Mouse (Mus musculus): ENCODE results near the gene Hist1h1t. TPM values are rescaled to one million over a fixed set of nuclear protein-coding genes. Genes with fewer than 3 reads are reported as not detected.

The Hist1h1t gene
- polyA plus RNA-seq, 2 experiments: 0.13 TPM; not detected in 1

- no peak for ATAC-seq (ENCODE audit: insufficient read depth)
- no peaks in the 10 kb centered on the region for H3K9me3 ChIP-seq (ENCODE audit: control insufficient read depth, low read length)
- TF ChIP-seq EP300 (IDR thresholded peaks at IDR 0.05; ENCODE audit: low read depth) (no peak), CTCF (IDR thresholded peaks at IDR 0.05; ENCODE audit: low read depth) (no peak)
- H3K9ac ChIP-seq (replicated peaks): peak overlapping the region; percentile 52
- H3K4me3 ChIP-seq (ENCODE audit: insufficient read depth in 1 of 2, low read depth in 2 of 2, low read length in 2 of 2): peak overlapping the region in 1 of 2 experiments; percentile 28; a peak in 3 of 4 replicates
- no peaks in the 10 kb centered on the region for H3K27me3 ChIP-seq (ENCODE audit: control insufficient read depth, insufficient read depth, low read length)
- H3K36me3 ChIP-seq (replicated peaks; ENCODE audit: control insufficient read depth, insufficient read depth, low read depth): no peaks in the 10 kb centered on the region
- H3K27ac ChIP-seq: peak overlapping the region; percentile 85
- peak overlapping the region; percentile 47 for H3K4me2 ChIP-seq (ENCODE audit: low read depth)
- 87% methylated on average over 5 of the region's 5 CpGs for WGBS (ENCODE audit: insufficient replicate concordance)
- no peak for DNase-seq (ENCODE audit: low read depth in 3 of 3, low spot score in 3 of 3)
- peaks cover 15 to 27% of the 10 kb centered on the region in 2 experiments for H3K4me1 ChIP-seq (replicated peaks; ENCODE audit: control insufficient read depth in 2 of 2, insufficient read depth in 2 of 2, low read length in 1 of 2)
These were observed 47.6 kb downstream of the Hist1h1t start for GRCm38 (mm10) chr13:23743215-23743614.

GRCm38 (mm10) chr13:23743963-23744362 lies 48.3 kb downstream of the Hist1h1t start:
- peak overlapping the region; percentile 89 for H3K4me2 ChIP-seq (ENCODE audit: low read depth)
- H3K27me3 ChIP-seq (ENCODE audit: control insufficient read depth, insufficient read depth, low read length): no peaks in the 10 kb centered on the region
- peak overlapping the region; percentile 100 for H3K27ac ChIP-seq
- no peak for ATAC-seq (ENCODE audit: insufficient read depth)
- TF ChIP-seq CTCF (IDR thresholded peaks at IDR 0.05; ENCODE audit: low read depth): no peak
- TF ChIP-seq EP300 (IDR thresholded peaks at IDR 0.05; ENCODE audit: low read depth): 0 out of 2 replicates have a peak, but pooled peaks have one; percentile 4
- no peaks in the 10 kb centered on the region for H3K36me3 ChIP-seq (replicated peaks; ENCODE audit: control insufficient read depth, insufficient read depth, low read depth)
- WGBS (ENCODE audit: insufficient replicate concordance): 47% methylated on average over 4 of the region's 4 CpGs
- H3K4me1 ChIP-seq (replicated peaks; ENCODE audit: control insufficient read depth in 2 of 2, insufficient read depth in 2 of 2, low read length in 1 of 2): peaks cover 20 to 30% of the 10 kb centered on the region in 2 experiments
- peak overlapping the region; percentile 61 to 62 for H3K4me3 ChIP-seq (ENCODE audit: insufficient read depth in 1 of 2, low read depth in 2 of 2, low read length in 2 of 2)
- H3K9me3 ChIP-seq (ENCODE audit: control insufficient read depth, low read length): no peaks in the 10 kb centered on the region
- DNase-seq (ENCODE audit: low read depth in 3 of 3, low spot score in 3 of 3): no peak
- peak overlapping the region; percentile 95 for H3K9ac ChIP-seq (replicated peaks)

GRCm38 (mm10) chr13:23744421-23745380 lies 49.1 kb downstream of the Hist1h1t start:
- Histone ChIP-seq H3K27me3 (ENCODE audit: control insufficient read depth, insufficient read depth, low read length) (no peaks in the 10 kb centered on the region), H3K9ac (replicated peaks) (peak overlapping the region; percentile 95), H3K4me2 (ENCODE audit: low read depth) (peak overlapping the region; percentile 89), H3K9me3 (ENCODE audit: control insufficient read depth, low read length) (no peaks in the 10 kb centered on the region), H3K4me1 (replicated peaks; ENCODE audit: control insufficient read depth in 2 of 2, insufficient read depth in 2 of 2, low read length in 1 of 2) (peaks cover 22 to 32% of the 10 kb centered on the region in 2 experiments), H3K4me3 (ENCODE audit: insufficient read depth in 1 of 2, low read depth in 2 of 2, low read length in 2 of 2) (peak overlapping the region; percentile 61 to 67), H3K27ac (peak overlapping the region; percentile 100), H3K36me3 (replicated peaks; ENCODE audit: control insufficient read depth, insufficient read depth, low read depth) (no peaks in the 10 kb centered on the region)
- DNase-seq (ENCODE audit: low read depth in 3 of 3, low spot score in 3 of 3) (peak in 1 of 3 experiments; percentile 68), ATAC-seq (ENCODE audit: insufficient read depth) (no peak)
- TF ChIP-seq EP300 (IDR thresholded peaks at IDR 0.05; ENCODE audit: low read depth) (no peak), CTCF (IDR thresholded peaks at IDR 0.05; ENCODE audit: low read depth) (no peak)
- WGBS (ENCODE audit: insufficient replicate concordance): under 1% methylated on average over 13 of the region's 36 CpGs

GRCm38 (mm10) chr13:23745381-23746161 lies 50.0 kb downstream of the Hist1h1t start, which contains the start of gene Hist1h3c:
Gene Hist1h3c (minus strand): TSS chr13:23745602.
- Histone ChIP-seq H3K4me1 (replicated peaks; ENCODE audit: control insufficient read depth in 2 of 2, insufficient read depth in 2 of 2, low read length in 1 of 2) (peaks cover 30 to 37% of the 10 kb centered on the region in 2 experiments), H3K9me3 (ENCODE audit: control insufficient read depth, low read length) (no peaks in the 10 kb centered on the region), H3K27ac (peak within 1 kb of the TSS; percentile 100), H3K27me3 (ENCODE audit: control insufficient read depth, insufficient read depth, low read length) (no peaks in the 10 kb centered on the region), H3K9ac (replicated peaks) (peak within 1 kb of the TSS; percentile 98), H3K4me2 (ENCODE audit: low read depth) (peak within 1 kb of the TSS; percentile 89), H3K4me3 (ENCODE audit: insufficient read depth in 1 of 2, low read depth in 2 of 2, low read length in 2 of 2) (peak within 1 kb of the TSS; percentile 61 to 67), H3K36me3 (replicated peaks; ENCODE audit: control insufficient read depth, insufficient read depth, low read depth) (no peaks in the 10 kb centered on the region)
- DNase-seq (ENCODE audit: low read depth in 3 of 3, low spot score in 3 of 3) (peak; percentile 94 to 96 (median 95)), ATAC-seq (ENCODE audit: insufficient read depth) (peak; percentile 58)
- WGBS (ENCODE audit: insufficient replicate concordance): 1% methylated on average over 24 of the region's 28 CpGs
- TF ChIP-seq CTCF (IDR thresholded peaks at IDR 0.05; ENCODE audit: low read depth): no peak
- TF ChIP-seq EP300 (IDR thresholded peaks at IDR 0.05; ENCODE audit: low read depth): peak; percentile 77

Small RNAs within 50 kb of the gene (microRNA-seq; reads per million reads assigned to microRNA genes)
- gene Gm44314: not detected
- gene Gm44350: not detected

Other genes starting within 250 kb of the Hist1h1t start
Only the 30 nearest of the 38 such genes appear.
- 48.1 and 52.5 TPM in 2 replicates for gene Hist1h3g, start 160.4 kb upstream of the Hist1h1t start, polyA plus RNA-seq (2012; rRNA removed)
- gene Hist1h3g, start 160.4 kb upstream of the Hist1h1t start, polyA plus RNA-seq (2014; fragmentation: Nextera tagmentation; extraction: Ambion mirVana): 8.6 and 9.6 TPM in 2 replicates
- 6.7 and 8.7 TPM in 2 replicates for gene Hist1h2bh, start 152.4 kb upstream of the Hist1h1t start, polyA plus RNA-seq (2012; rRNA removed)
- gene Hist1h2bh, start 152.4 kb upstream of the Hist1h1t start, polyA plus RNA-seq (2014; fragmentation: Nextera tagmentation; extraction: Ambion mirVana): 1.2 and 1.4 TPM in 2 replicates
- gene Hist1h3f, start 151.8 kb upstream of the Hist1h1t start, polyA plus RNA-seq (2012; rRNA removed): 5.1 and 13.6 TPM in 2 replicates
- 1.00 and 1.1 TPM in 2 replicates for gene Hist1h3f, start 151.8 kb upstream of the Hist1h1t start, polyA plus RNA-seq (2014; fragmentation: Nextera tagmentation; extraction: Ambion mirVana)
- gene Hist1h4f, start 144.2 kb upstream of the Hist1h1t start, polyA plus RNA-seq (2012; rRNA removed): 4.9 and 17.8 TPM in 2 replicates
- 0.75 and 1.6 TPM in 2 replicates for gene Hist1h4f, start 144.2 kb upstream of the Hist1h1t start, polyA plus RNA-seq (2014; fragmentation: Nextera tagmentation; extraction: Ambion mirVana)
- 0.54 and 0.70 TPM in 2 replicates for gene Hist1h1d, start 142.6 kb upstream of the Hist1h1t start, polyA plus RNA-seq (2012; rRNA removed)
- 1.2 and 1.6 TPM in 2 replicates for gene Hist1h1d, start 142.6 kb upstream of the Hist1h1t start, polyA plus RNA-seq (2014; fragmentation: Nextera tagmentation; extraction: Ambion mirVana)
- gene Hist1h3e, start 133.4 kb upstream of the Hist1h1t start, polyA plus RNA-seq (2012; rRNA removed): 25.4 and 53.3 TPM in 2 replicates
- gene Hist1h3e, start 133.4 kb upstream of the Hist1h1t start, polyA plus RNA-seq (2014; fragmentation: Nextera tagmentation; extraction: Ambion mirVana): 3.9 and 5.1 TPM in 2 replicates
- gene Hist1h2ae, start 124.6 kb upstream of the Hist1h1t start, polyA plus RNA-seq (2012; rRNA removed): 10.8 and 14.3 TPM in 2 replicates
- 150 and 151 TPM in 2 replicates for gene Hist1h2ae, start 124.6 kb upstream of the Hist1h1t start, polyA plus RNA-seq (2014; fragmentation: Nextera tagmentation; extraction: Ambion mirVana)
- 42.1 and 55.9 TPM in 2 replicates for gene Hist1h2bg, start 124.4 kb upstream of the Hist1h1t start, polyA plus RNA-seq (2012; rRNA removed)
- gene Hist1h2bg, start 124.4 kb upstream of the Hist1h1t start, polyA plus RNA-seq (2014; fragmentation: Nextera tagmentation; extraction: Ambion mirVana): 6.9 and 10.2 TPM in 2 replicates
- 15.9 and 35.2 TPM in 2 replicates for gene Hist1h2bf, start 121.6 kb upstream of the Hist1h1t start, polyA plus RNA-seq (2012; rRNA removed)
- 3.4 and 4.4 TPM in 2 replicates for gene Hist1h2bf, start 121.6 kb upstream of the Hist1h1t start, polyA plus RNA-seq (2014; fragmentation: Nextera tagmentation; extraction: Ambion mirVana)
- 10.4 and 25.5 TPM in 2 replicates for gene Hist1h2ad, start 121.4 kb upstream of the Hist1h1t start, polyA plus RNA-seq (2012; rRNA removed)
- 4.7 and 5.1 TPM in 2 replicates for gene Hist1h2ad, start 121.4 kb upstream of the Hist1h1t start, polyA plus RNA-seq (2014; fragmentation: Nextera tagmentation; extraction: Ambion mirVana)
- 20.4 and 27.3 TPM in 2 replicates for gene Hist1h3d, start 120.1 kb upstream of the Hist1h1t start, polyA plus RNA-seq (2012; rRNA removed)
- 7.1 and 7.2 TPM in 2 replicates for gene Hist1h3d, start 120.1 kb upstream of the Hist1h1t start, polyA plus RNA-seq (2014; fragmentation: Nextera tagmentation; extraction: Ambion mirVana)
- 8.6 and 12.8 TPM in 2 replicates for gene Hist1h4d, start 114.2 kb upstream of the Hist1h1t start, polyA plus RNA-seq (2012; rRNA removed)
- gene Hist1h4d, start 114.2 kb upstream of the Hist1h1t start, polyA plus RNA-seq (2014; fragmentation: Nextera tagmentation; extraction: Ambion mirVana): 152 and 155 TPM in 2 replicates
- gene Hist1h2be, start 74.7 kb upstream of the Hist1h1t start, polyA plus RNA-seq (2012; rRNA removed): 2.8 and 3.3 TPM in 2 replicates
- gene Hist1h2be, start 74.7 kb upstream of the Hist1h1t start, polyA plus RNA-seq (2014; fragmentation: Nextera tagmentation; extraction: Ambion mirVana): 0.95 and 1.3 TPM in 2 replicates
- gene Hist1h1e, start 73.3 kb upstream of the Hist1h1t start, polyA plus RNA-seq (2012; rRNA removed): 6.3 and 8.0 TPM in 2 replicates
- gene Hist1h1e, start 73.3 kb upstream of the Hist1h1t start, polyA plus RNA-seq (2014; fragmentation: Nextera tagmentation; extraction: Ambion mirVana): 23.1 and 24.4 TPM in 2 replicates
- gene Hist1h2ac, start 11.9 kb upstream of the Hist1h1t start, polyA plus RNA-seq (2012; rRNA removed): 1.5 and 1.8 TPM in 2 replicates
- 1.1 and 1.3 TPM in 2 replicates for gene Hist1h2ac, start 11.9 kb upstream of the Hist1h1t start, polyA plus RNA-seq (2014; fragmentation: Nextera tagmentation; extraction: Ambion mirVana)
- gene Hist1h2bc, start 11.6 kb upstream of the Hist1h1t start, polyA plus RNA-seq (2012; rRNA removed): 67.1 and 79.7 TPM in 2 replicates
- 104 and 106 TPM in 2 replicates for gene Hist1h2bc, start 11.6 kb upstream of the Hist1h1t start, polyA plus RNA-seq (2014; fragmentation: Nextera tagmentation; extraction: Ambion mirVana)
- 3.5 and 6.2 TPM in 2 replicates for gene Hist1h4c, start 2.6 kb downstream of the Hist1h1t start, polyA plus RNA-seq (2012; rRNA removed)
- 8.5 and 10.1 TPM in 2 replicates for gene Hist1h4c, start 2.6 kb downstream of the Hist1h1t start, polyA plus RNA-seq (2014; fragmentation: Nextera tagmentation; extraction: Ambion mirVana)
- gene Hfe, start 15.0 kb downstream of the Hist1h1t start, polyA plus RNA-seq (2012; rRNA removed): 2.8 and 3.4 TPM in 2 replicates
- 10.8 and 12.2 TPM in 2 replicates for gene Hfe, start 15.0 kb downstream of the Hist1h1t start, polyA plus RNA-seq (2014; fragmentation: Nextera tagmentation; extraction: Ambion mirVana)
- 37.4 and 46.8 TPM in 2 replicates for gene Hist1h1c, start 43.0 kb downstream of the Hist1h1t start, polyA plus RNA-seq (2012; rRNA removed)
- 72.5 and 86.6 TPM in 2 replicates for gene Hist1h1c, start 43.0 kb downstream of the Hist1h1t start, polyA plus RNA-seq (2014; fragmentation: Nextera tagmentation; extraction: Ambion mirVana)
- 48.5 and 88.2 TPM in 2 replicates for gene Hist1h3c, start 49.8 kb downstream of the Hist1h1t start, polyA plus RNA-seq (2012; rRNA removed)
- gene Hist1h3c, start 49.8 kb downstream of the Hist1h1t start, polyA plus RNA-seq (2014; fragmentation: Nextera tagmentation; extraction: Ambion mirVana): 3.6 and 5.7 TPM in 2 replicates
- gene Hist1h2bb, start 50.9 kb downstream of the Hist1h1t start, polyA plus RNA-seq (2012; rRNA removed): 20.0 and 34.0 TPM in 2 replicates
- 2.6 and 3.5 TPM in 2 replicates for gene Hist1h2bb, start 50.9 kb downstream of the Hist1h1t start, polyA plus RNA-seq (2014; fragmentation: Nextera tagmentation; extraction: Ambion mirVana)
- 45.2 and 45.3 TPM in 2 replicates for gene Hist1h2ab, start 55.3 kb downstream of the Hist1h1t start, polyA plus RNA-seq (2012; rRNA removed)
- 70.4 and 74.8 TPM in 2 replicates for gene Hist1h2ab, start 55.3 kb downstream of the Hist1h1t start, polyA plus RNA-seq (2014; fragmentation: Nextera tagmentation; extraction: Ambion mirVana)
- gene Hist1h3b, start 56.5 kb downstream of the Hist1h1t start, polyA plus RNA-seq (2012; rRNA removed): 40.0 and 45.7 TPM in 2 replicates
- gene Hist1h3b, start 56.5 kb downstream of the Hist1h1t start, polyA plus RNA-seq (2014; fragmentation: Nextera tagmentation; extraction: Ambion mirVana): 8.9 and 11.4 TPM in 2 replicates
- gene Hist1h4b, start 61.2 kb downstream of the Hist1h1t start, polyA plus RNA-seq (2012; rRNA removed): 9.2 and 21.6 TPM in 2 replicates
- gene Hist1h4b, start 61.2 kb downstream of the Hist1h1t start, polyA plus RNA-seq (2014; fragmentation: Nextera tagmentation; extraction: Ambion mirVana): 4.5 and 5.1 TPM in 2 replicates
- 4.3 and 11.8 TPM in 2 replicates for gene Hist1h4a, start 65.4 kb downstream of the Hist1h1t start, polyA plus RNA-seq (2012; rRNA removed)
- gene Hist1h4a, start 65.4 kb downstream of the Hist1h1t start, polyA plus RNA-seq (2014; fragmentation: Nextera tagmentation; extraction: Ambion mirVana): 0.57 and 0.78 TPM in 2 replicates
- 36.1 and 49.8 TPM in 2 replicates for gene Hist1h3a, start 66.6 kb downstream of the Hist1h1t start, polyA plus RNA-seq (2012; rRNA removed)
- 5.8 and 7.5 TPM in 2 replicates for gene Hist1h3a, start 66.6 kb downstream of the Hist1h1t start, polyA plus RNA-seq (2014; fragmentation: Nextera tagmentation; extraction: Ambion mirVana)
- gene Hist1h1a, start 67.9 kb downstream of the Hist1h1t start, polyA plus RNA-seq (2012; rRNA removed): 7.6 and 11.9 TPM in 2 replicates
- 6.3 and 7.4 TPM in 2 replicates for gene Hist1h1a, start 67.9 kb downstream of the Hist1h1t start, polyA plus RNA-seq (2014; fragmentation: Nextera tagmentation; extraction: Ambion mirVana)
- 0.06 TPM in 1 of 2 replicates, not detected in the other for gene Trim38, start 74.1 kb downstream of the Hist1h1t start, polyA plus RNA-seq (2012; rRNA removed)
- gene Trim38, start 74.1 kb downstream of the Hist1h1t start, polyA plus RNA-seq (2014; fragmentation: Nextera tagmentation; extraction: Ambion mirVana): not detected in 2 replicates
- 1.00 and 1.1 TPM in 2 replicates for gene Slc17a2, start 111.2 kb downstream of the Hist1h1t start, polyA plus RNA-seq (2012; rRNA removed)
- 0.77 and 1.3 TPM in 2 replicates for gene Slc17a2, start 111.2 kb downstream of the Hist1h1t start, polyA plus RNA-seq (2014; fragmentation: Nextera tagmentation; extraction: Ambion mirVana)
- gene Slc17a3, start 143.6 kb downstream of the Hist1h1t start, polyA plus RNA-seq (2012; rRNA removed): 3.8 TPM in 2 replicates
- gene Slc17a3, start 143.6 kb downstream of the Hist1h1t start, polyA plus RNA-seq (2014; fragmentation: Nextera tagmentation; extraction: Ambion mirVana): 4.7 and 6.1 TPM in 2 replicates